Mouse (Mus musculus): ENCODE data around the gene Vmn1r70. TPM values are rescaled to one million over a fixed set of nuclear protein-coding genes. Genes with fewer than 3 reads are reported as not detected.

The Vmn1r70 gene
- total RNA-seq (2022): not detected

- DNase-seq (ENCODE audit: low spot score in 2 of 2): no peak
These were observed at the start of gene Vmn1r70 for GRCm38 (mm10) chr7:10631232-10631631. Vmn1r70 (plus strand) TSS chr7:10631532.

GRCm38 (mm10) chr7:10613559-10613958, 17.8 kb upstream of the Vmn1r70 start, which contains the start of gene Vmn1r69:
Vmn1r69 (minus strand) TSS chr7:10613659.
- no peak for DNase-seq (ENCODE audit: low spot score in 2 of 2)

Other genes starting within 250 kb of the Vmn1r70 start
- gene Vmn1r67, start 188.2 kb upstream of the Vmn1r70 start, total RNA-seq (2022): not detected
- gene Zik1, start 136.1 kb upstream of the Vmn1r70 start, total RNA-seq (2022): 10 to 100 TPM; 15.0 to 18.0 (median 16.5) TPM
- gene Vmn1r68, start 73.0 kb upstream of the Vmn1r70 start, total RNA-seq (2022): not detected
- gene Vmn1r69, start 17.9 kb upstream of the Vmn1r70 start, total RNA-seq (2022): not detected
- gene Nlrp4b, start 56.3 kb downstream of the Vmn1r70 start, total RNA-seq (2022): not detected
- not detected for gene Vmn1r71, start 122.8 kb downstream of the Vmn1r70 start, total RNA-seq (2022)

Measured in left cerebral cortex, adult 8-10 months (tissue).